Mouse (Mus musculus): ENCODE measurements at regions not wholly inside any gene's neighbourhood (a gene's known extent, or its start where the extent isn't known, plus 50 kb on each side); places are given as distances from the start of the nearest gene placed in this dataset.

DNA sequence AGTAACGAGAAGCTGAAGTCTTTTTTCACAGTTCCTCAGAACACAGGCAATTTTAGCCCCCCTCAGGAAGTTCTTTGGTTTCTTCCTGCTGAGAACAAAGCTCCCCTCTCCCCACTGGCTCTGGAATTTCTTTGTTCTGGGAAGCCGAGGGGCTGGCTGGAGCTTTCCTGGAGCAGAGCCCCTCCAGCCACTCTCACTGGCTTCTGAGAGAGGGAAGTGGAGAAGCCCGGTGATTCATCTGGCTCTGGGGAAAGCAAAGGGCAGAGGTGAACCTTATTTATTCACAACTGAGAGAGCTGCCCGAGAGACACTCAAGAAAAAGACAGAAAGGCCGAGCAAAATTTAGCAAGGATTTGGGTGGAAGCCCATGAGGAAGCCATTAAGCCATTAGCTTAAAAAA, 63.9 kb downstream of the Ddx3x start:
- peak overlapping the region; percentile 38 for H3K4me3 ChIP-seq
- H3K4me1 ChIP-seq: peaks cover 36% of the 10 kb centered on the region
- H3K27ac ChIP-seq (replicated peaks): peak overlapping the region; percentile 92
- no peaks in the 10 kb centered on the region for H3K36me3 ChIP-seq (replicated peaks)
- peaks cover 64% of the 10 kb centered on the region for H3K27me3 ChIP-seq (replicated peaks; ENCODE audit: low read depth, poor library complexity, severe bottlenecking)
- 4% methylated on average over 5 of the region's 5 CpGs for WGBS
- no peaks in the 10 kb centered on the region for H3K9me3 ChIP-seq
- DNase-seq (ENCODE audit: low spot score): peak; percentile 84

DNA sequence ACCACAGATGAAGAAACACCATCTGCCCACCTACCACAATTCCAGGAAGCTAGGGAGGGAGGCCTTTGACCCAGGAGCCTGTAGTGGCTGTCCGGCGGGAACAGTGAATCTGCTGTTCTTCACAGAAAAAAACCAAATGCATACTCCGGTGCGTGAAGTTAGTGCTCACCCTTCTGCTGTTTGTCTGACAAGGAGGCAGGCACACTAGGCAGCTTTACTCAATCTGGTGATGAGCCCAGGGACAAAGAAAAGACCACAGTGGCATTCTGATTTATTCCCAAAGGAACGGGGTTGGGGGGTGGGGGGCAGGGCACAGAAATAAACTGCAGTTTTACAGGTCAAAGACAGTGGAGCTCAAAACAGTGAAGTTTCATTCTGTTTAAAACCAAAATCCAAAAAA, 64.4 kb downstream of the Ddx3x start:
- Histone ChIP-seq H3K4me3 (peak overlapping the region; percentile 38), H3K36me3 (replicated peaks) (no peaks in the 10 kb centered on the region), H3K27me3 (replicated peaks; ENCODE audit: low read depth, poor library complexity, severe bottlenecking) (peaks cover 67% of the 10 kb centered on the region), H3K9me3 (no peaks in the 10 kb centered on the region), H3K27ac (replicated peaks) (peak overlapping the region; percentile 92), H3K4me1 (peaks cover 36% of the 10 kb centered on the region)
- DNase-seq (ENCODE audit: low spot score): peak; percentile 60
- 7% methylated on average over 5 of the region's 5 CpGs for WGBS

DNA sequence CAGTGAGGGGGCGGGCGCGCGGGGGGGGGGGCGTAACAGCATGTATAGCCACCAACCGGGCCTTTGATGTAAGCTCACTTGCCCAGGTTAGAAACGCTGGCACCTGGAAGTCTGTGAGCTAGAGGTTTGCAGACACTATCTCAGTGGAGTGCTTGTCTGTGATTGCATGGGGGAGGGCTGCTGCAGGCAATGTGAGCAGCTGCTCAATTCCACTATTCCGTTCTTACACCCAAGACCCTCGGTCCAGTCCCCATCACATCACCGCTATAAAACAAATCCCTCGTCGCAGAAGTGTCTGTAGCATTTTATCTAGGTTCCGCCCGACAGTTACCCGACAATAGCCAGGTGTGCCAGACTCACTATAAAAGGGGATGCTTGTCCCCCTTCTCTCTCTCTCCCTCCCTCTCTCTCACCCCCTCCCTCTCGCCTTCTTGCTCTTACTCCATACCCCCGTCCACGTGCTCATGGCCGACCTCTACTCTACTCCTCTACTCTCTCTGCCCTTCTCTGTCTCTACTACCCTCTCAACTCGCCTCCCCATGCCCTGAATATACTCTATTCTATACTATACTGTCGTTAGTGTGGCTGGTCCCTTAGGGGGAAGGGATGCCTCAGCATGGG, 65.4 kb downstream of the Ddx3x start:
- peaks cover 36% of the 10 kb centered on the region for H3K4me1 ChIP-seq
- no peaks in the 10 kb centered on the region for H3K9me3 ChIP-seq
- peak overlapping the region; percentile 92 for H3K27ac ChIP-seq (replicated peaks)
- 8% methylated on average over 21 of the region's 21 CpGs for WGBS
- peaks cover 77% of the 10 kb centered on the region for H3K27me3 ChIP-seq (replicated peaks; ENCODE audit: low read depth, poor library complexity, severe bottlenecking)
- DNase-seq (ENCODE audit: low spot score): peak; percentile 59
- peak overlapping the region; percentile 53 for H3K4me3 ChIP-seq
- no peaks in the 10 kb centered on the region for H3K36me3 ChIP-seq (replicated peaks)

DNA sequence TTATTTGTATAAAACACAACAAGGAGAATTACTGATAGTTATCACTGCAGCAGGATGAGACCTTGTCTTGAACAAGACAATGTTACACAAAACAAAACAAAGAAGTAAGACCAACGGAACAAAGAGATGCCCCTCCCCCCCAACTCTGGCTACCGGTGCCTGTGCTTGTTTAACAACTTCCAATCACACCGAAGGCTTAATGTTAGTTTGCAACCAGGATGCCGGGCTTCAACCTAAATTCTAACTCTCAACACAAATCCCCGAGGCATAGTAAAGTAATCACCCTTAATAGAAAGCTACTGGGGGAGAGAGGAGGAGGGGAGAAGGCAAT, 65.9 kb downstream of the Ddx3x start:
- WGBS: 10% methylated on average over 5 of the region's 5 CpGs
- Histone ChIP-seq H3K27ac (replicated peaks) (peak overlapping the region; percentile 92), H3K9me3 (no peaks in the 10 kb centered on the region), H3K4me1 (peaks cover 36% of the 10 kb centered on the region), H3K27me3 (replicated peaks; ENCODE audit: low read depth, poor library complexity, severe bottlenecking) (peaks cover 82% of the 10 kb centered on the region), H3K36me3 (replicated peaks) (no peaks in the 10 kb centered on the region), H3K4me3 (peak overlapping the region; percentile 53)
- DNase-seq (ENCODE audit: low spot score): no peak

DNA sequence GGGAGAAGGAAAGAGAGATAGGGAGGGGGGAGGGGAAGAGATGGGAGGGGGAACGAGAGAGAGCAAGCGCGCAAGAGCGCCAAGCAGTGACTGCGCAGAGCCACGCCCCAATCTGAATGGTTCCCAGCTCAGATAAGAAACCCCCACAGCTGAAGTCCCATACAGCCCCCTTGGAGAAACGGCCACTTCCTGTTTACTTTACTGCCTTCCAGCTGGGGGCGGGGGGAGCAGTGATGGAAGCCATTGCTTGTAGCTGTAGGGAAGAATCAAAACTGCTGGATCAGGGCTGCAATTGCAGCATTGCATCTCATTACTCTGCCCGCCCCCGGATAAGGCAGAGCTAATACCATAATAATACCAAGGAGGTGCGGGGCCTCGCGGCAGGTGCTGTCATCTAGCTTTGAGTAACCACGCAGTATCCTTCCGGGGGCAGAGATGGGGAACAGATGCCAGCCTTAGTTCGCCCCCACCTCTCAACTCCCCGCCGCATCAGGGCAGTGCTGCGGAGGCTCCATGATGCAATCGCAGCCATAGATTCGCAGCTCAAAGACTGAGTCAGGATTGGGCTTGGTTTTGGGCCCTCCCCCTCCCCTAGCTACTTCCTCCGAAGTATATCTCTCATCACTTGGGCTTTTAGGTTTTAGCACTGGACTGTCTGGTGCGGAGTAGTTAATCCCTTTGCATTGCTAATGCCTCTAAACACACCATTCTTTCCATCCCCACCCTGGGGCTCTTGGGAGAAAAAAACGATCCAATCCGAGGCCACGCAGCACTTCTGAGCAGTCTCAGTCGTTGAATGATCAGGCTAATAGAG, 66.5 kb downstream of the Ddx3x start:
- H3K4me1 ChIP-seq: peaks cover 36% of the 10 kb centered on the region
- H3K4me3 ChIP-seq: peak overlapping the region; percentile 53
- no peaks in the 10 kb centered on the region for H3K36me3 ChIP-seq (replicated peaks)
- WGBS: 8% methylated on average over 27 of the region's 27 CpGs
- peak overlapping the region; percentile 92 for H3K27ac ChIP-seq (replicated peaks)
- H3K27me3 ChIP-seq (replicated peaks; ENCODE audit: low read depth, poor library complexity, severe bottlenecking): peaks cover 88% of the 10 kb centered on the region
- peak; percentile 84 for DNase-seq (ENCODE audit: low spot score)
- H3K9me3 ChIP-seq: no peaks in the 10 kb centered on the region

DNA sequence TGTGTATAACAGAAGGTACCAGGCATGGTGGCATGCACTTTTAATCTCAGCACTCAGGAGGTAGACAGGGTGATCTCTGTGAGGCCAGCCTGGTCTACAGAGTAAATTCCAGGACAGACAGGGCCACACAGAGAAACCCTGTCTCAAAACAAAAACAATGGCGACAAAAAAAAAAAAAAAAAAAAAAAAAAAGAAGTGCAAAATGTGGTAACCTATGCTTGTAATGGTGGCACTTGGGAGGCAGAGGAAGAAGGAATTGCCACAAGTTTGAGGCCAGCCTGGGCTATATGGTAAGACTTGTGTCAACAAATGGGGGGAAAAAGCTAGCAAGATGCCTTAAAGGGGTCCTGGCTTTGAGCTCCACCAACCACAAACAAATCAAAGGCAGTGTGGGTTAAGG, 67.6 kb downstream of the Ddx3x start:
- Histone ChIP-seq H3K4me3 (no peak overlapping the region), H3K27ac (replicated peaks) (no peak overlapping the region), H3K9me3 (no peaks in the 10 kb centered on the region), H3K36me3 (replicated peaks) (no peaks in the 10 kb centered on the region), H3K27me3 (replicated peaks; ENCODE audit: low read depth, poor library complexity, severe bottlenecking) (peaks cover 98% of the 10 kb centered on the region), H3K4me1 (peaks cover 36% of the 10 kb centered on the region)
- 67% methylated on average over 1 of the region's 1 CpGs for WGBS
- no peak for DNase-seq (ENCODE audit: low spot score)

DNA sequence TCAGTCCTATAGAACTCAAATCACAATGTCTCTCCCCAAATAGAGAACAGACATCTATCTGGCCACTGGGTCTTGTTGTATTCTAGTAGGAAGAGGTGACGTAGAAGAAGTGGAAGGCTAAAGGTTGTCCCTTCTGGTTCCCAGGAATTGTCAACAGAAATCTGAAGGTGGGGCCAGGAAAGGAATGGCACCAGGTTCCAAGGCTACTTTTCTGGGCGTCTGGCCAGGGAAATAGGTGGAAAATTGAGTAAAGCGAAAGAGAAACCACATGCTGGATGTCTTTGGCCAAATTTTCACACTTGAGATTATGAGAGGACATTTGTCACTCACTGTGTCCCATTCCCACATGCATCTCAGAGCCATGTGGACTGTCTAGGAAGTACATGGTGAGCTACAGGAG, 69.7 kb downstream of the Ddx3x start:
- DNase-seq (ENCODE audit: low spot score): no peak
- Histone ChIP-seq H3K9me3 (no peaks in the 10 kb centered on the region), H3K27ac (replicated peaks) (no peak overlapping the region), H3K4me3 (no peak overlapping the region), H3K4me1 (peaks cover 16% of the 10 kb centered on the region), H3K36me3 (replicated peaks) (no peaks in the 10 kb centered on the region), H3K27me3 (replicated peaks; ENCODE audit: low read depth, poor library complexity, severe bottlenecking) (peaks cover 98% of the 10 kb centered on the region)
- WGBS: 80% methylated on average over 3 of the region's 3 CpGs

DNA sequence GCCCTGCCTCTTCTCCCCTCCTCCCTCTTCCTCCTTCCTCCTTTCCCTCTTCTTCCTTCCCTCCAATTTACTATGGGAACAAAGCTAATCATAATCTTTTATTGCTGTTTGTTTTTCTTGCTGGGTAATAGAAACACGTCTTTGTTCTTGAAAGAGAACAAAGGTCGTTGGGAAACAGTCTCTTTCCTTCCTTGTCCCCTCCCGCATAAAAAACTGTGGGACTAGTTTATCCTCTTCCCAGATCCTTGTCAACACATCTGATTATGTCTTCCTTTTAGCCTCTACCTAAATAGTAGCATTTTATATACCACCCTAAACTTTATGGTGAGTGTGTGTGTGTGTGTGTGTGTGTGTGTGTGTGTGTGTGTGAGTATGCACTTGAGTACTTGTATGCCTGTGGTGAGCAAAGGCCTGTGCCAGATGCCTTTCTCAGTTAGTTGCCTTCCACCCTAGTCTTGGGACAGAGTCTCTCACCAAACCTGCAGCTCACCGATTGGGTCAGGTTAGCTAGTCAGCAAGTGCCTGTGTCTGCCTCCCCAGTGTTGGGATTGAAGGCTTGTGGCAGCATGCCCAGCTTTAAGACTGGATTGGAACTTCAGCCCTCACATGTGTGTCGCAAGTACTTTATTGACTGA, 76.5 kb downstream of the Ddx3x start:
- Histone ChIP-seq H3K4me1 (no peaks in the 10 kb centered on the region), H3K27me3 (replicated peaks; ENCODE audit: low read depth, poor library complexity, severe bottlenecking) (peaks cover 99% of the 10 kb centered on the region), H3K27ac (replicated peaks) (no peak overlapping the region), H3K9me3 (no peaks in the 10 kb centered on the region), H3K4me3 (no peak overlapping the region), H3K36me3 (replicated peaks) (no peaks in the 10 kb centered on the region)
- WGBS: 78% methylated on average over 5 of the region's 5 CpGs
- no peak for DNase-seq (ENCODE audit: low spot score)

DNA sequence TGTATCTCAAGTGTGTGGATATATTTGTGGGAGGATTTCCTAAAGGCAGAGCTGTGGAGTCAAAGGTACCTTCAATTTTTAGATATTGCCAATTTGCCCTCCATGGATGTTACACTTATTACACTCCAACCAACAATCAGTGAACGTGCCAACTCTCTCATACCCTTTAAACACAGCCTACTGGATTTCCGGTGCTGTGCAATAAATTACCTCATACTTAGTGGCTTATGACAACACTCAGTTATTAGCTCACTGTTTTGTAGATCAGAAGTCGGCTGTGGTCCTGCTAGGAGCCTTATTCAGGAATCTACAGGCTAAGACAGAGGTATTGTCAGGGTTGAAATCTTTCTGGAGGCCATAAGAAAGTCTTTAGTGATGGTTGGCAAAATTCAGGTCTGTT, 77.2 kb downstream of the Ddx3x start:
- Histone ChIP-seq H3K36me3 (replicated peaks) (no peaks in the 10 kb centered on the region), H3K4me1 (no peaks in the 10 kb centered on the region), H3K27me3 (replicated peaks; ENCODE audit: low read depth, poor library complexity, severe bottlenecking) (peaks cover 99% of the 10 kb centered on the region), H3K27ac (replicated peaks) (no peak overlapping the region), H3K9me3 (no peaks in the 10 kb centered on the region), H3K4me3 (no peak overlapping the region)
- WGBS: 88% methylated on average over 3 of the region's 3 CpGs
- no peak for DNase-seq (ENCODE audit: low spot score)

DNA sequence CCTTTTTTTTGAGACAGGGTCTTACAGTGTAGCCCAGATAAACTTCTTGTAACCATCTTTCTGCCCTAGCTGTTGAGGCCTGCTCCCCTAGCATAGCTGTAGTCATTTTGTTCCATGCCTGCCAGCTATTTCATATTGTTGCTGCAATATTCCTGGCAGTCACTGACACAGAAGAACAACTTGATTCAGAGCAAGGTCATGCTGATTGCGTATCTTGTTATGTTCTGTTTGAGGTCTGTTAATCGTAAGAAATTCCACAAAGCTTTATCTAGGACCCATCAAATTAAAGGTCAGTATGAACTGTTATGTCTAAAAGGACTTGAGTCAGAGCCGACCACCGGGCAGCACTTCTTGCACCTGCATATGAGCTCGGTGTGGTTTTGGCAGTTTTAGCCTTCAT, 79.7 kb downstream of the Ddx3x start:
- H3K27me3 ChIP-seq (replicated peaks; ENCODE audit: low read depth, poor library complexity, severe bottlenecking): peaks cover 90% of the 10 kb centered on the region
- DNase-seq (ENCODE audit: low spot score): no peak

DNA sequence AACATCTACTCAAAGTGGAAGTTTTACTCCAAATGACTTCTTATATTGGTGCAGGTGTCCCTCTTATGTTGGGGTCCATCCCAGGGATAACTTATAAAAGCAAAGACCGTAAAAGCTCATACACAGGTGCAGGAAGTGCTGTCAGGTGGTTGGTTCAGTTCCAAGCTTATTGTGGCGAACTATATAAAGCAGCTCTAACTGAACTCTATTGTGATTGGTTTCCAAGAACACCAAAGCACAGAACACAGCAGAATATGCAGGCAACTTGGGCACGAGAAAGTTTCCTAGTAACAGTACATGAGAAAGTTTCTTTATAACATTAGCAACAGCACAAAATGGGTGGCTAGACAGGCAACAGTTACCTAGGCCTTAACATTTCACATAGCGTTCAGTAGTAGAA, 89.5 kb downstream of the Ddx3x start:
- no peaks in the 10 kb centered on the region for H3K4me1 ChIP-seq
- no peak overlapping the region for H3K27ac ChIP-seq (replicated peaks)
- peaks cover 59% of the 10 kb centered on the region for H3K27me3 ChIP-seq (replicated peaks; ENCODE audit: low read depth, poor library complexity, severe bottlenecking)
- H3K36me3 ChIP-seq (replicated peaks): no peaks in the 10 kb centered on the region
- 91% methylated on average over 4 of the region's 4 CpGs for WGBS
- no peak overlapping the region for H3K4me3 ChIP-seq
- DNase-seq (ENCODE audit: low spot score): no peak
- no peaks in the 10 kb centered on the region for H3K9me3 ChIP-seq

More for the DNA sequence above, 79.7 kb downstream of the Ddx3x start:
- Histone ChIP-seq H3K4me3 (no peak overlapping the region), H3K9me3 (no peaks in the 10 kb centered on the region), H3K4me1 (no peaks in the 10 kb centered on the region), H3K36me3 (replicated peaks) (no peaks in the 10 kb centered on the region), H3K27ac (replicated peaks) (no peak overlapping the region)
- 92% methylated on average over 5 of the region's 5 CpGs for WGBS

DNA sequence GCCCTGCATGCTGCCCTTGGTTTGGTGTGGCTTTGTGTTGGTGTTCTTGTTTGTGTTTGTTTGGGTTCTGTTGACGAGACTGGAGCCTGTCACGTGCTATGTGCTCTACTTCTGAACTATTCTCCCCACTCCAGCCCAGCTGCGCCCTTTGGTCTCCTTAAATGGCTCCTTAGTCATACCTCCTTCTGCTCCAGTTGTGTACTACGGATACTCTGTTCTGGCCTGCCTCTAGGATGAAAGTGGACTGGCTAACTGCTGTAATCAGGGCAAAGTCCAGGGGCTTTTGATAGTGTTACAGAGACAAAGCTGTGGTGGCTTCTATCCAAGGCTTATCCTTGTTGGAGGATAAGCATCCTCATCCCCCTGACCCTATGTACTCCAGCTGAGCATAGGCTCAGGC, 92.0 kb downstream of the Ddx3x start:
- WGBS: 82% methylated on average over 4 of the region's 4 CpGs
- H3K4me3 ChIP-seq: no peak overlapping the region
- H3K4me1 ChIP-seq: no peaks in the 10 kb centered on the region
- H3K9me3 ChIP-seq: no peaks in the 10 kb centered on the region
- DNase-seq (ENCODE audit: low spot score): no peak
- H3K27me3 ChIP-seq (replicated peaks; ENCODE audit: low read depth, poor library complexity, severe bottlenecking): peaks cover 67% of the 10 kb centered on the region
- H3K36me3 ChIP-seq (replicated peaks): no peaks in the 10 kb centered on the region
- no peak overlapping the region for H3K27ac ChIP-seq (replicated peaks)

DNA sequence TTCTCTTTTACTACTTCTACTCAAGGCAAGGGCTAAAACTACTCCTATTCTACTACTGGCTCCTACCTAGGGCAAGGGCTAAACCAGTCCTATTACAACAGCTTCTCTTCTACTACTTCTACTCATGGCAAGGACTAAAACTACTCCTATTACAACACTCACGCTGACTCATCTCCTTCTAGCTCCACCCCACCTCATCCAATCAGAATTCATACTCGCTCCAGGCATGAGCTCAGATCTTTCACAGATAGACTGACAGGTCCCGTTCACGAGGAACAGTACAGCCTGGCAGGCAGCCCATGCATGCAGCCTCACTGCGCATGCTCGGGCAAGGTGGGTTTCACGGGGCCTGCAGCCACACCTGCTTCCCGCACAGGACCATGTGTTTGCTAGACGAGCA, 79.6 kb upstream of the Nyx start:
- H3K9me3 ChIP-seq: peaks cover 4% of the 10 kb centered on the region; the same call in 1 of the 2 replicates
- WGBS: 90% methylated on average over 9 of the region's 9 CpGs
- H3K4me1 ChIP-seq: no peaks in the 10 kb centered on the region
- no peak for DNase-seq (ENCODE audit: low spot score)
- H3K27ac ChIP-seq (replicated peaks): no peak overlapping the region
- H3K4me3 ChIP-seq: no peak overlapping the region
- H3K36me3 ChIP-seq (replicated peaks): no peaks in the 10 kb centered on the region
- peaks cover 37% of the 10 kb centered on the region for H3K27me3 ChIP-seq (replicated peaks; ENCODE audit: low read depth, poor library complexity, severe bottlenecking)

Measured in embryonic facial prominence, embryonic 10.5 days (tissue).